Mouse (Mus musculus) ovary, postnatal 10 days (tissue): ENCODE measurements around the gene Grik1.

Experiments used
- DNase-seq: peaks from one replicate; pipeline ENCODE4 v3.0.0; 2022; ENCODE audit warnings: low spot score

Grik1 gene

DNA sequence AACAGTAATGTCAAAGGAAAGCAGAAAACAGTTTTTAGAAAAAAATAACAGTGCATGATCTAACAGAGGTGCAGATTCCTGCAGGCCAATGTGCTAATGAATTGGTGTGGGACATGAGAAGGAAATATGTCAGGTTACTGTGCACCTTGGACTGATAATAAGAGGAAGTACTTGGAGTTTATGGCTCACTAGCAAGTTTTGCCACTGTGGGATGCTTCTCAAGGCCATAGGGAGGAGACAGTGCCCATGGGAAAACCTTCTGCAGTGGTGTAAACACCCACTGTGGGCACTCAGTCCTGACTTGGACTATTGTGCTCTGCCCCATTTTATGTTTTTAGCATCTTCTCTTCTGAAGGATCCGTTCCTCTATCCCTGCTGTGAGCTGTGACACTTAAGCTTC is 428.3 kb downstream of the Grik1 start:
- DNase-seq = no peak

GRCm38 (mm10) chr16:87853451-87854085 is 436.5 kb downstream of the Grik1 start:
- DNase-seq = no peak

DNA sequence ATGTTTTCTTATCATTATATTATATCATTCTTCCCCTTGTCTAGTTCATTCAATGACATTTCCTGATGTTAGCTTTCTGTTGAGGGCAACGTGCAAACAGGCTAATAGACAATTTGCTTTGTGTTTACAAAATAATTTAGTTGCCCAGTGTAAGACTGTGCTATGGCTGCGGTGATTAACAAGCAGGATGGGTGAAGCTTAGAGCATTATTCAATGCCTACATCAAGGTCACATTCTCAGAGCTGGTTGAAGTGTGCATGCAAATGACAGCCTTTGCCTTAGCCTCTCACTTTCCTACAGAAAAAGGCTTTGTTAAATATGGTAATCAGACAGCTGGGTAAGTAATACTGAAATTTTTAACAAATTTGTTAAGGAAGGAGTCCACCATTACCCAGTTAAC is 438.5 kb downstream of the Grik1 start:
- no peak for DNase-seq

GRCm38 (mm10) chr16:87848799-87849198 is 441.3 kb downstream of the Grik1 start:
- DNase-seq = no peak
